Mouse (Mus musculus): ENCODE measurements at regions not wholly inside any gene's neighbourhood (a gene's known extent, or its start where the extent isn't known, plus 50 kb on each side); places are given as distances from the start of the nearest gene placed in this dataset.

DNA sequence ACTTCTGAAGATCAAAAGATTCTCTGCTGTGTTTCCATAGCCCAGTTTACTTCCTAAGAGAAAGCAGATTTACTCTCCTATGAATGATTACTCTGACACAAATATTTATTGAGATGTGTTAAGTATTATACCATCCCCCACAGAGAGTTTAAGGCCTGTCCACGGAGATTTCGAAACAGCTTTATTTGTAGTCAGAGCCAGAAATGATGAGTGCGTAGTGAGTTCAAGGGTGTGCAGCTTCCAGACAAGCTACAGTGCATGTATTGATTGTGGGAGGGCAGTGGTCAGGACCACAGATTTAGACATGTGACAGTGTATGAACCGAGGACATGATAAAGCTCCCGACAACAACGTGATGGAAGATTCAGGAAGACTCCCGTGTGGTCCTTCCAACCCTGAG is 126.8 kb downstream of the Hlx start:
- DNase-seq: no peak

GRCm38 (mm10) chr1:184603136-184603535 is 129.3 kb downstream of the Hlx start:
- no peak for DNase-seq

- DNase-seq: no peak
Measured at GRCm38 (mm10) chr1:184595449-184595848, 137.0 kb downstream of the Hlx start.

- DNase-seq: peak in 1 of 2 experiments; percentile 51
Measured at GRCm38 (mm10) chr1:184590634-184591033, 141.8 kb downstream of the Hlx start.

GRCm38 (mm10) chr1:184589277-184589676 is 143.1 kb downstream of the Hlx start:
- DNase-seq: no peak

GRCm38 (mm10) chr1:184584505-184584874 is 147.9 kb downstream of the Hlx start:
- DNase-seq: no peak

DNA sequence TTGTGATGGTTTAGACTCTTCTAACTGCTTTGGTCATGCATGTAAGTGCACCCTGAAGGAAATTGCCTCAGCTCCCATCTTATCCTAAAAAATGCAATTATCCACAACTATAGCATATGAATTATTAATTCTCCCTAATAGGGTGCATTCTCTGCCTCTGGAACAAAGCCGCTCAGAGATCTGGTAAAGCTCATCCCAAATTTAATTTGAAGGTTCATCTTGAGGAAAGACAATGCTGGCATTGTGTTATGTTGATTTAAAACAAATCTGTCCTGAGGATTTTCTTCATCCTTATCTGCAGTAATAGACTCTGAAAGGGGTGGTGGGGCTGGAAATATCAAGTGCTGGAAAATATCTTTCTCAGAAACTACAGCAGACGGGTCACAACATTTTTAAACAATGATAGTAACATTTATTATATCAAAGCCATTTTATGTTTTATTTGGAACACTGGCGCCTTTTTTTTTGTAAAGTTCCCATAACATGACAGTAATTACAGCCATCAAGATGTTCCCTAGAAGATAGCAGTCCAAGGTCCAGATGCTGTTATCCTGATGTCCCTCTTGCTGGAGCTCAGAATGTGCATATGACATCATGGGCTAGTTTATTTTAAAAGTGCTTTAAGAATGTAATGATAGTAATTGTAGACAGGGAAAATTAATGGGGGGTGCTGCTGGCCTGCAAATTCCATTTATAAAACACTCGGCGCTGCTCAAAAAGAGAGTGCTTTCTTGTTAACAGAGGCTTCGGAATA is 148.5 kb downstream of the Hlx start:
- DNase-seq: no peak

- no peak for DNase-seq
Measured at GRCm38 (mm10) chr1:184579475-184579874, 152.9 kb downstream of the Hlx start.

GRCm38 (mm10) chr1:184576527-184576926 is 155.9 kb downstream of the Hlx start:
- DNase-seq: no peak

DNA sequence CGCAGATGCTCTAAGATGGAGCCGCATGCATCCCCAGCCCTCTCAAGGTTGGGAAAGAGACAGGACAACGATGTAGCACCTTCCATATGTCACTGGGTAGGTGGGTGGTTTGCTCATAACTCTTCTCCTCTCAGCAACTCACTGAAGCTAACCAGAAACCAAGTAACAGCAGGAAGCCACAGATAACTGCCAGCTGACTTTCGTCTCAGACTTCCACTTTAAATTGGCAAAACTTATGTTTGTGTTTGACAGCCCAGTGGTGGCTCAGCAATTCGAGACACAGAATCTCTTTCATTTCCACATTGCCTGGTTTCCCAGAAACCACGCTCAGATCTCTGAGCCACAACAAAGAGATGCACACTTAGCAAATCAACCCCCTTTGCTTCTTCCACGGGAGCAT is 159.1 kb downstream of the Hlx start:
- DNase-seq: peak in 1 of 2 experiments; percentile 49

- no peak for DNase-seq
Measured at GRCm38 (mm10) chr1:184570681-184571080, 161.7 kb downstream of the Hlx start.

DNA sequence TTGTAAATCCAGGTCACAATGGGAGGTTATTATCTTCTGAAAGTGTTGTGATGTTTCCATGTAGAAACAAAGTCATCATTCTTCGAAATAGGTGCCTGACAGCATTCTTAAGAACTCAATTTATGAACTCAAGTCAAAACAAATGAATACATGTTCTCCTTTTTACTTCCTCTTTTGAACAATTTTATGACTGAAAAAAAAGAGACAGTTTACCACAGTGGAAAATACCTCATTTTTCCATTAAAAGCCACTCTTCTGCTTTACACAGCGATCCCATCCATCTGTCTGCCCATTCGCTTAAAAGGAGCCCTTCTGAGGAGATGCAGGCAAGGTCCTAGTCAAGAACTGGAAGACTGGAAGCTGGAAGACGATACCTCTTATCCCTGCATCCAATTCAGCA is 169.5 kb downstream of the Hlx start:
- DNase-seq: no peak

DNA sequence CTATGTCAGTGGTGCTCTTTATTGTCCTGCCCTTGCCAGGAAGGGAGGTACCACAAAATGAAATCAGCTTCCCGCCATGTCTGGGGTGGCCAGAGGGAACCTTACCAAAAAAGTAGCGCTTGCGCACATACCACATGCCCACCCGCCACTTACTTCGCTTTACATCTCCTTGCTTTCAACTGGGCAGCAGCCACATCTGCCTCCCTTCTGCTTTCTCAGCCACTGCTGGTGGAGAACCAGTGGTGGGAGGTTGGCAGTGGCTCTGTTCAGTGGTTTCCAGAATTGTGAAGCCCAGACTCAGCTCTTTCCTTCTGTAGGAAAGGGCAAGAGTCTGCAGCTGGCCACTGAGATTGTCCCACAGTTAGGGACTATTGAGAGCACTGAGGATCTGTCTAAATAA is 170.2 kb downstream of the Hlx start:
- DNase-seq: peak in 1 of 2 experiments; percentile 36

DNA sequence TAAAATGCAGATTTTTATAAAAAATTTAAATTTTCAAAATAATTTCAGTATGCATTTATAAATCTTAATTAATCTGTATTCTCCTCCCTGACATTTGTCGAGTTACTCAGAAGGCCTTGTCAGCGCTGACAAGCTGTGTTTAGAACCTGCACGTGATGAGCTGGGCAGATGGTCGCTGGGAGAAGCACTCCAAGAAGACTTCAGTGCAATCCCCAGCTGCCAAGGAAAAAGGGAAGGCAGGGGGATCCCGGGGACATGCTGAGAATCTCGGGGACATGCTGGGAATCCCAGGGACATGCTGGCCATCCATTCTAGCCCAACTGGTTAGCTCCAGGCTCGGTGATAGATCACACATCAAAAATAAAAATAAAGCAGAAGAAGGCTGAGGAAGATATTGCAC is 172.9 kb downstream of the Hlx start:
- no peak for DNase-seq

GRCm38 (mm10) chr1:184553791-184554190 is 178.6 kb downstream of the Hlx start:
- no peak for DNase-seq

- DNase-seq: no peak
Measured at GRCm38 (mm10) chr1:184550491-184550890, 181.9 kb downstream of the Hlx start.

- DNase-seq: no peak
Measured at GRCm38 (mm10) chr1:184547650-184548235, 184.7 kb downstream of the Hlx start.

GRCm38 (mm10) chr1:184546140-184546661 is 186.2 kb downstream of the Hlx start:
- DNase-seq: no peak

GRCm38 (mm10) chr1:184545111-184545510 is 187.3 kb downstream of the Hlx start:
- DNase-seq: no peak

GRCm38 (mm10) chr1:184542321-184543115 is 189.9 kb downstream of the Hlx start:
- no peak for DNase-seq

- no peak for DNase-seq
Measured at GRCm38 (mm10) chr1:184539818-184540217, 192.6 kb downstream of the Hlx start.

DNA sequence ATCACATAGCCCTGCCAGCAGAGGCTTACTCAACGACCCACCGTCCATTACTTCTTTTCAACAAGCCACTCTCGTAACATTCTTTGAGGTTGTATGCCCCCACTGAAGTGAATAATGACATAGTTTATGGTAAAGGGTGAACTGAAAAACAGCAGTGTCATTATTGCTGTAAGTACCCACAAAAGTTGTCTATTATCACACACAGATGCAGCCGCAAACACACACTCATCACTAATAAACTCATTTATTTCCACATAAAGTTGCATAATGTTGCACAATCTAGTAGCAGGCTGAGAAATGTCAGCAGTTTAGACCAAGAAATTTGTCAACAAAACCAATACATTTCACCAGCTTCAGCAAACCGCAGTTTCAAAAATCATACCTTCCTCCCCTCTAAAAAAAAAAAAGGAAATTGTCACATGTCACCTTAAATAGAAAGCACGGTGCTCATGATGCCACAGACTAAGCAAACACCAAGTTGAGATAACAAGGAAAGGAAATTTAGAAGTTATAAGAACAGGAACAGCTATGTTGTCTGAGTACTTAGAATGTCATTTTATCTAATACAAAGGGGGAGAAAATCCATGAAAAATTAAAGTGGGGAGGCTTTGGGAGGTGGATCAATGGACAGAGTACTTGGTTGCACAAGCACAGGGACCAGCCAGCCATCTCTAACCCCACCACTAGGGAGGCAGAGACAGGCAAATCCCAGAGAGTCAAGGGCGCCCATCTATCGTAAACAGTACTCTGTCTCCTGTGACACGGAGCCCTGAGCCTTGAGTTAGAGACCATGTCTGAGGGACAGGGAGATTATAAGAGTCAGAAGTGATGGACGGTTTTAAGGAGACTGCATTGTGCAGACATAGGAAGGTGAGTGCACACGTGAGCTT is 195.9 kb downstream of the Hlx start:
- no peak for DNase-seq
